Mouse (Mus musculus) embryonic fibroblast, embryonic 13.5 days (primary cell): ENCODE results near the gene Vmn1r210.
"Not testable (repeated sequence)": the region's sequence is repeated elsewhere in the genome, so short reads cannot be mapped to it uniquely, and the experiment has no call there.

Experiments
- CTCF ChIP-seq: IDR thresholded peaks from 2 replicates; pipeline ENCODE4 v1.5.1; 2011; ENCODE audit warnings: mild to moderate bottlenecking, control low read depth, low read length, moderate library complexity, borderline replicate concordance; ENCODE audit not compliant: insufficient read depth
- POLR2A ChIP-seq: IDR thresholded peaks from 2 replicates; pipeline ENCODE4 v1.6.1; 2011; ENCODE audit warnings: low read depth, mild to moderate bottlenecking, control low read depth, low read length, moderate library complexity

- TF ChIP-seq CTCF, POLR2A: not testable (repeated sequence)
These were observed 43.1 kb downstream of the Vmn1r210 start for GRCm38 (mm10) chr13:22788096-22788495.
